Mouse (Mus musculus): ENCODE measurements around the gene Fcgr3.
"Not testable (repeated sequence)": the region's sequence is repeated elsewhere in the genome, so short reads cannot be mapped to it uniquely, and the experiment has no call there.

Fcgr3 gene

GRCm38 (mm10) chr1:171085718-171086117, 21.0 kb upstream of the Fcgr3 start:
- DNase-seq (ENCODE audit: low spot score in 2 of 2), result no peak

DNA sequence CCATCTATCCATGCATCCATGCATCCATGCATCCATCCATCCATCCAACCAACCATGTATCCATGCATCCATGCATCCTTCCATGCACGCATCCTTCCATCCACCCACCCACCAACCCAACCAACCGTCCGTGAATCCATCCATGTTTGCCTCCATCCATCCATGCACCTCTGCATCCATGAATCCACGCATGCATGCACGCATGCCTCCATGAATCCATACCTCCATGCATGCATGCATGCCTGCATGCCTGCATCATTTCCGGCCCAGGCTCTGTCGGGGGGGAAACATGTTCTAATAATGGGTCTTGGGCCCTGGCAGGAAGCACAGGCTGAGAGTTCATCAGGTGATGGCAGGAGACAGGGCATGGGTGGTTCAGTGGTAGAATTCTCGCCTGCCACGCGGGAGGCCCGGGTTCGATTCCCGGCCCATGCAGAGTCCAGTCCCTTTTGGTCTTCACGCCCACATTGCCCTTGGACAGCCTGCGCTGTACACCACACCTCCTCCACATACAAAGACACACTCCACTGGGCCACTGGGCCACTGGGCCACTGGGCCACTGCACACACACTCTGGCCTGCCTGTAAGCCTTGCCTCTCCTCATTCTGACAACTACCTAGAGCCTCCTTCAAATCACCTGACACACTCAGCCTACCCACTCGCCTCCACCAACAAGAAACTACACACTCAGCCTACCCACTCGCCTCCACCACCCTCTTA, 16.9 kb upstream of the Fcgr3 start:
- not testable (repeated sequence) for DNase-seq (ENCODE audit: low spot score in 2 of 2)

DNA sequence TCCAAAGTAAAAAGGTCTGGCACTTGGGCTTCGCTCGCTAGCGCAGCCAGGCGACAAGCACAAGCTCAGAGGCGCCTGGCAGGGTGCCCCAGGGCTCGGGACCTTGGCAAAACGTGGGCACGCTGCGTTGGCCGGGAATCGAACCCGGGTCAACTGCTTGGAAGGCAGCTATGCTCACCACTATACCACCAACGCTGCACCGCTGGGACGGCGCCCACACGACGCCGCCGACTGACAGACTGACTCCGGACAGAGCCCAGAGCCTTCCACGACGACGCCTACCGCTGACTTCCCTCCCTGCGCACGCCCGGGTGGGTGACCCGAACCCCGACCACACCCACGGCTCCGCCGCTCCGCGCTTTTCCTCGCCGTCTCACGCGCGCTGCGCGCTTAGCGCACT, 15.1 kb upstream of the Fcgr3 start:
- not testable (repeated sequence) for DNase-seq (ENCODE audit: low spot score in 2 of 2)

DNA sequence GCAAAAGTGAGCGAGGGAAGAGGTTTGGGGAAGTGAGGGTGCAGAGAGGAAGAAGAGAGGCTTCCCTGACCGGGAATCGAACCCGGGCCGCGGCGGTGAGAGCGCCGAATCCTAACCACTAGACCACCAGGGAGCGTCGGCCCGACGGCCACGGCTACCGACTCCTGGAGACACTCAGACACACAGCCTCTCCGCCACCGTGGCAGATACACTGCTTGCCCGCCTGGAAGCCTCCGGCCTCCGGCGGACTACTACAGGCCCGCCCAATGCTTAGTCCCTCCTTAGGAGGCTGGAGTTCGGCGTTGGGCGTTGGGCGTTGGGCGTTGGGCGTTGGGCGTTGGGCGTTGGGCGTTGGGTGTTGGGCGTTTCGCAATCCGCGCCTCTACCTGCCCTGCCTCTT, 14.6 kb upstream of the Fcgr3 start:
- DNase-seq (ENCODE audit: low spot score in 2 of 2), result not testable (repeated sequence)

GRCm38 (mm10) chr1:171078419-171078818, 13.7 kb upstream of the Fcgr3 start:
- not testable (repeated sequence) for DNase-seq (ENCODE audit: low spot score in 2 of 2)

GRCm38 (mm10) chr1:171077955-171078354, 13.2 kb upstream of the Fcgr3 start:
- peak in 1 of 2 experiments; percentile 36 for DNase-seq (ENCODE audit: low spot score in 2 of 2)

GRCm38 (mm10) chr1:171077192-171077591, 12.5 kb upstream of the Fcgr3 start:
- not testable (repeated sequence) for DNase-seq (ENCODE audit: low spot score in 2 of 2)

DNA sequence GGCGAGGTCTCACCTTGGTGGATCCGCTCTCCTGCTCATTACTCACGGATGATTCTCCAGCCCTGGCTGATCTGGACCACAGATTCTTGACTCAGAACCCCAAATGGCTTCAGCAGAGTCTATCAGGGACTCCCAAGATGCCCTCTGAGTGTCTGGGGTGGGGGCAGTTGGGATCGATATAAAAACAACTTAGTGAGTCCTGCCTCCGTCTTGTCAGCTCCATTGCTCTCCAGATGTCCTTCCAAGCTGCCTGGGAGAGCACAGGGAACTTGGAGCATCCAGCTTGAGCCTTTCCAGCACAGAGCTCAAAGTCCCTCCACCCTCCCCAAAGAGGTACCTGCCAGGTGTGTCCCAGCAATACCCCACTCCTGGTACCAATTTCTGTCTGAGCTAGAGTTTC, 11.4 kb upstream of the Fcgr3 start:
- not testable (repeated sequence) for DNase-seq (ENCODE audit: low spot score in 2 of 2)

DNA sequence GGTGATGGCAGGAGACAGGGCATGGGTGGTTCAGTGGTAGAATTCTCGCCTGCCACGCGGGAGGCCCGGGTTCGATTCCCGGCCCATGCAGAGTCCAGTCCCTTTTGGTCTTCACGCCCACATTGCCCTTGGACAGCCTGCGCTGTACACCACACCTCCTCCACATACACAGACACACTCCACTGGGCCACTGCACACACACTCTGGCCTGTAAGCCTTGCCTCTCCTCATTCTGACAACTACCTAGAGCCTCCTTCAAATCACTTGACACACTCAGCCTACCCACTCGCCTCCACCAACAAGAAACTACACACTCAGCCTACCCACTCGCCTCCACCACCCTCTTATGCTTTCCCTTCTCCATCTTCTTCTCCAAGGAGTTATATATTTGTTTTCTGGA, 9.5 kb upstream of the Fcgr3 start:
- DNase-seq (ENCODE audit: low spot score in 2 of 2), result not testable (repeated sequence)

DNA sequence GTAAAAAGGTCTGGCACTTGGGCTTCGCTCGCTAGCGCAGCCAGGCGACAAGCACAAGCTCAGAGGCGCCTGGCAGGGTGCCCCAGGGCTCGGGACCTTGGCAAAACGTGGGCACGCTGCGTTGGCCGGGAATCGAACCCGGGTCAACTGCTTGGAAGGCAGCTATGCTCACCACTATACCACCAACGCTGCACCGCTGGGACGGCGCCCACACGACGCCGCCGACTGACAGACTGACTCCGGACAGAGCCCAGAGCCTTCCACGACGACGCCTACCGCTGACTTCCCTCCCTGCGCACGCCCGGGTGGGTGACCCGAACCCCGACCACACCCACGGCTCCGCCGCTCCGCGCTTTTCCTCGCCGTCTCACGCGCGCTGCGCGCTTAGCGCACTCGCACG, 7.5 kb upstream of the Fcgr3 start:
- not testable (repeated sequence) for DNase-seq (ENCODE audit: low spot score in 2 of 2)

DNA sequence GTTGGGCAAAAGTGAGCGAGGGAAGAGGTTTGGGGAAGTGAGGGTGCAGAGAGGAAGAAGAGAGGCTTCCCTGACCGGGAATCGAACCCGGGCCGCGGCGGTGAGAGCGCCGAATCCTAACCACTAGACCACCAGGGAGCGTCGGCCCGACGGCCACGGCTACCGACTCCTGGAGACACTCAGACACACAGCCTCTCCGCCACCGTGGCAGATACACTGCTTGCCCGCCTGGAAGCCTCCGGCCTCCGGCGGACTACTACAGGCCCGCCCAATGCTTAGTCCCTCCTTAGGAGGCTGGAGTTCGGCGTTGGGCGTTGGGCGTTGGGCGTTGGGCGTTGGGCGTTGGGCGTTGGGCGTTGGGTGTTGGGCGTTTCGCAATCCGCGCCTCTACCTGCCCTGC, 7.0 kb upstream of the Fcgr3 start:
- DNase-seq (ENCODE audit: low spot score in 2 of 2), result not testable (repeated sequence)

DNA sequence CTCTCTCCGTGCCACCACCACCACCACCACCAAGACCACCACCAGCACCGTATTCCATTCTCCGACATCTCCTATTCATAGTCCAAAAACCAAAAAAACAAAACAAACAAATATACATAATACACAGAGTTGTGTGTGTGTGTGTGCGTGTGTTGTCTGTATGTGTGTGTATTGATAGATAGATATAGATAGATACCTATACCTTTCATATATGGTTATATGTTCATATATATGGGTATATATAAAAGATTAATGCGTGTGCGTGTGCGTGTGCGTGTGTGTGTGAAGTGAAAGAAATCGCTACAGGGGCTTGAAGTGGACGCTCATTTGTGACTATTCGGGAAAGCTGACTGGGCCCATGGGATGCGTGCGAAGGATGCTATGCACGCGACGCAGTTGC, 6.1 kb upstream of the Fcgr3 start:
- not testable (repeated sequence) for DNase-seq (ENCODE audit: low spot score in 2 of 2)

- peak; percentile 34 to 35 for DNase-seq (ENCODE audit: low spot score in 2 of 2)
Observed at GRCm38 (mm10) chr1:171069508-171069907, 4.8 kb upstream of the Fcgr3 start.

GRCm38 (mm10) chr1:171067928-171068327, 3.2 kb upstream of the Fcgr3 start:
- DNase-seq (ENCODE audit: low spot score in 2 of 2), result not testable (repeated sequence)

- DNase-seq (ENCODE audit: low spot score in 2 of 2), result not testable (repeated sequence)
Observed at GRCm38 (mm10) chr1:171066583-171066982, 1.8 kb upstream of the Fcgr3 start.

DNA sequence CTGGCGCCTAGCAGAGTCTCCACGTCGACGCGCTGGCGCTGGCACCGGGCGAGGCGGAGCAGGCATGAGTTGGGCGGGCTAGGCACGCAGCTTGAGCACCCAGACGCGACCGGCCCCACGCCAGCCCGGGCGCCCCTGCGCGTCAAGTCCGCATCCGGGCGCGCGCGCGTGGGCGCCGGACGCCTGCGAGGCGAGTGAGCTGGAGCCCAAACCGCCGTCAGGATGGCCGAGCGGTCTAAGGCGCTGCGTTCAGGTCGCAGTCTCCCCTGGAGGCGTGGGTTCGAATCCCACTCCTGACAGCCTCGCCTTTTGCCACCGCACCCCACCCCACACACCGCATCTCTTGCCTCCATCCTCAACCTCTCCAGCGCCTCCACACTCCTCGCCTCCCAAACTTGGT, 1.0 kb upstream of the Fcgr3 start:
- peak; percentile 50 to 52 for DNase-seq (ENCODE audit: low spot score in 2 of 2)

- peak; percentile 58 to 63 for DNase-seq (ENCODE audit: low spot score in 2 of 2)
Observed at GRCm38 (mm10) chr1:171065243-171065587, 480 bp upstream of the Fcgr3 start.

GRCm38 (mm10) chr1:171063569-171064490, 905 bp downstream of the Fcgr3 start:
- peak; percentile 26 to 34 for DNase-seq (ENCODE audit: low spot score in 2 of 2)

DNA sequence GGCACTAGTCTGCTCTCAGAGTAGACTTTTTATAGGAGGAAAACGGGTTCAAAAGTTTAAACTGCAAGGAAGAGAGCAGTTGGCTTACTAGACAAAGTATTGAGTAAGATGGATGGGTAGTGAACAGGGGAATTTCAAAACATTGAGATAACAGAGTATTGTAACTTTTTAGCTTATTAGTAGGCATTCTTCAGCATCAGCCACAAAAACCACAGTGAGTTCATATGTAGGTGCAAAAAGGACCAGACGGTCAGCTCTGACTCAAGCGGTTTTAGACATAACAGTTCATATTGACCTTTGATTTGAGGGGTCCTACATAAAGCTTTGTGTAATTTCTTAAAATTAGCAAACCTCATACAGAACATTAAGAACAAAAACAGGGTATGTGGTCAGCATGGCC, 3.2 kb downstream of the Fcgr3 start:
- DNase-seq (ENCODE audit: low spot score in 2 of 2), result peak; percentile 21 to 53

DNA sequence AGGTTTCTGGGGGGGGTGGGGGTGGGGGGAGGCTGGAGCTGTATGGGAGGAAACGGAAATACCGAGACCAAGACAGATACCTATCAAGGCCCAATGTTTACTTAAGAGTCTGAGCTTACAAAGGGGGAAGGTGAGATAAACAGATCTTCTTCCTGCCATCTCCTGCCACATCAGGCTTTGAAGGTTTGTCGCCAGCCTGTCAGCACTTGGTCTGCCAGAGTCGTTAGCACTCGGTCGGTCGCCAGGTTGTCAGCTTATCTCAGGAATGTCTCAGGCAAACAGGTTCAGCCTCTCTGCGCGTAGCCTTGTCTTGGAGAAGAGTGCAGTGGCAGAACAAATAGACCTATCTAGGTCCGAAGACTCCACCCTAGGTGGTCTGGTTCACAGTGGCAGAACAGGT, 4.3 kb downstream of the Fcgr3 start:
- peak; percentile 29 to 49 for DNase-seq (ENCODE audit: low spot score in 2 of 2)

- peak; percentile 50 to 69 for DNase-seq (ENCODE audit: low spot score in 2 of 2)
Observed at GRCm38 (mm10) chr1:171059203-171059602, 5.5 kb downstream of the Fcgr3 start.

DNA sequence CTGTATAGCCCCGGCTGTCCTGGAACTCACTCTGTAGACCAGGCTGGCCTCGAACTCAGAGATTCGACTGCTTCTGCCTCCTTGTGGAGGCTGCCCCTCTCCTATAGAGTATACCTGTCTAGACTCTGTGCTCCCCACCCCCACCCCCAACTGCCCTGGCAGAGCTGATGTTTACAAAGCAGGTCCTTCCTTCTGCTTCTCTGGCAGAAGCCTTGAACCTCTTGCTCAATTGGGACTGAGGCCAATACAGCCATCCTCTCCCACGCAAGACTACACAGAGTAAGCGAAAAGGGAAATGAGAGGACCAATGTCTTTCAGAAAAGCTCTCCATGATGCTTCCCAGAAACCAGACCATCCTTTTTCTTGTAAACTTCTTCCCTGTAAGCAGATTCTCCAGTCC, 7.5 kb downstream of the Fcgr3 start:
- DNase-seq (ENCODE audit: low spot score in 2 of 2), result no peak

- no peak for DNase-seq (ENCODE audit: low spot score in 2 of 2)
Observed at GRCm38 (mm10) chr1:171053305-171053704, 11.4 kb downstream of the Fcgr3 start.

All from natural killer cell, adult 2 months (primary cell).